Mouse (Mus musculus): ENCODE results near the gene Zfp260. TPM values are rescaled to one million over a fixed set of nuclear protein-coding genes. Genes with fewer than 3 reads are reported as not detected.
A peak's percentile ranks its signal among the peaks of the same experiment; 100 is the strongest.

The Zfp260 gene
- 30.6 and 36.4 TPM in 2 replicates for polyA plus RNA-seq (2012; rRNA removed)

GRCm38 (mm10) chr7:30094646-30095429, at the start of gene Zfp260:
Gene Zfp260, plus strand, starts transcription at chr7:30094777.
- peak; percentile 89 for DNase-seq
- Histone ChIP-seq H3K27me3 (ENCODE audit: control insufficient read depth, insufficient read depth, low read length) (no peaks in the 10 kb centered on the region), H3K36me3 (ENCODE audit: control insufficient read depth, insufficient read depth, low read length) (no peaks in the 10 kb centered on the region), H3K27ac (ENCODE audit: control insufficient read depth, insufficient read depth, low read length) (peak within 1 kb of the TSS; percentile 90), H3K4me3 (ENCODE audit: control insufficient read depth, insufficient read depth, low read length) (peak within 1 kb of the TSS; percentile 94), H3K4me1 (replicated peaks; ENCODE audit: control insufficient read depth, insufficient read depth, low read length) (peaks cover 22% of the 10 kb centered on the region)
- WGBS, result under 1% methylated on average over 26 of the region's 26 CpGs
- TF ChIP-seq CTCF (IDR thresholded peaks at IDR 0.05; ENCODE audit: borderline replicate concordance, control insufficient read depth, extremely low read depth, insufficient read depth, low read length, poor library complexity) (peak; percentile 56; the same call in 1 of the 2 replicates), POLR2A (IDR thresholded peaks at IDR 0.05; ENCODE audit: control insufficient read depth, extremely low read depth, insufficient read depth, low read length, poor library complexity) (peak; percentile 69)

DNA sequence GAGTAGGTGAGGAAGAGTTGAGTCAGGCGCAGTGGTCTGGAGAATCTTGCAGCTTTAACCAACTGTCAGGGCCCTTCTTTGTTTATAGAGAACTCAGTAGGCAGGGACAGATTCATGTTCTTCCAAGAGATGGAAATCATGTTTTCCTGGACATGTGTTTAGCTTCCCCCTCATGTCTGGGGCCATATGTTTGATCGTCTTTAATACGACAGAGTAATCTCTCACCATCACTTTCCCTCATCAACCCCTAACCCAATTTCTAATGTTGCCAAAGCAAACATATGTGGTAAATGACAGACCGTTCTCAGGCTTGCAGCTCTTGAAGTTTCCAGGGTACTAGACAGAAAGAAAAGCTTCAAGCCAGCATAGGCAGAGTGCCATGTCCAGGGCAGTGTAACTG, 46.5 kb upstream of the Zfp260 start:
- H3K4me1 ChIP-seq (replicated peaks; ENCODE audit: control insufficient read depth, insufficient read depth, low read length), result peaks cover 5% of the 10 kb centered on the region; the same call in 1 of the 2 replicates
- no peaks in the 10 kb centered on the region for H3K36me3 ChIP-seq (ENCODE audit: control insufficient read depth, insufficient read depth, low read length)
- WGBS, result 98% methylated on average over 4 of the region's 4 CpGs
- no peak for DNase-seq
- H3K27me3 ChIP-seq (ENCODE audit: control insufficient read depth, insufficient read depth, low read length), result no peaks in the 10 kb centered on the region
- no peak for TF ChIP-seq CTCF (IDR thresholded peaks at IDR 0.05; ENCODE audit: borderline replicate concordance, control insufficient read depth, extremely low read depth, insufficient read depth, low read length, poor library complexity)
- no peak for TF ChIP-seq POLR2A (IDR thresholded peaks at IDR 0.05; ENCODE audit: control insufficient read depth, extremely low read depth, insufficient read depth, low read length, poor library complexity)
- H3K4me3 ChIP-seq (ENCODE audit: control insufficient read depth, insufficient read depth, low read length), result no peak overlapping the region
- no peak overlapping the region for H3K27ac ChIP-seq (ENCODE audit: control insufficient read depth, insufficient read depth, low read length)

DNA sequence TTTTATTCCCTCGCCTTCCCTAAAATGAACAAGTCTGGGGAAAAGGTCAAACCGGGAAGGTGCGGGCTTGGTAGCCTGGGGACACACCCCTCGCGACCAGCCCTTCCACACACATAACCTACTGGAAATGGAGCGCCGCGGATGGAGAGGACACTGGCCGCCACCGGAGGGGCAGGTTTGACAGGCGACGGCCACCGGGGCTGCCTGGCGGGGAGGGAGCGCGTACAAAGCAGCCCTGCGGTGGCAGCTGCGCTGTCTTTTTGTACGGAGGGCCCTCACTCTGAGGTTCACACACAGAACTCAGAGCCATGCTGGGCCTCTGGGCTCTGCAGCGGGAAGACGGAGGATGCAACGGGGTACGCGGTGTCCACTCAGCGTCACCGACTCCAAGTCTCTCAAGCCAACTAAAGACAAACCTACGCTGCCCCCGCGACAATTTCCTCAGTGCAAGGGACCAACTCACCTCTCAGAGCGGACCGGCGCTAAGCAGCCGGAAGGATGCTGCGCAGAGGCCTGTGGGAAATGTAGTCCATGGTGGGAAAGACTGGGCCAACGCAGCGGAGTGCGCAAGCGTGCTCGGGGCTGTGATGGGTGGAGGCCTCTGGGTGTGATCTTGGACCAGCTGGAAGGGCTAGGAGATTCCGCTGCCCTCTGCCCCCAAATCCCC, 43.6 kb upstream of the Zfp260 start, which contains the start of gene Zfp14:
TSS of gene Zfp14 (minus strand) at position 499 of the 667 bp plus-strand sequence.
- TF ChIP-seq CTCF (IDR thresholded peaks at IDR 0.05; ENCODE audit: borderline replicate concordance, control insufficient read depth, extremely low read depth, insufficient read depth, low read length, poor library complexity), result peak; percentile 42; the same call in 1 of the 2 replicates
- TF ChIP-seq POLR2A (IDR thresholded peaks at IDR 0.05; ENCODE audit: control insufficient read depth, extremely low read depth, insufficient read depth, low read length, poor library complexity), result peak; percentile 61; the same call in 1 of the 2 replicates
- Histone ChIP-seq H3K27ac (ENCODE audit: control insufficient read depth, insufficient read depth, low read length) (peak within 1 kb of the TSS; percentile 43), H3K4me1 (replicated peaks; ENCODE audit: control insufficient read depth, insufficient read depth, low read length) (0 out of 2 replicates have a peak, but pooled peaks cover 3% of the 10 kb centered on the region), H3K27me3 (ENCODE audit: control insufficient read depth, insufficient read depth, low read length) (no peaks in the 10 kb centered on the region), H3K36me3 (ENCODE audit: control insufficient read depth, insufficient read depth, low read length) (no peaks in the 10 kb centered on the region), H3K4me3 (ENCODE audit: control insufficient read depth, insufficient read depth, low read length) (peak within 1 kb of the TSS; percentile 77)
- 1% methylated on average over 40 of the region's 40 CpGs for WGBS
- DNase-seq, result peak; percentile 94

- DNase-seq, result no peak
- H3K4me3 ChIP-seq (ENCODE audit: control insufficient read depth, insufficient read depth, low read length), result no peak overlapping the region
- H3K36me3 ChIP-seq (ENCODE audit: control insufficient read depth, insufficient read depth, low read length), result peaks cover 9% of the 10 kb centered on the region
- H3K27me3 ChIP-seq (ENCODE audit: control insufficient read depth, insufficient read depth, low read length), result no peaks in the 10 kb centered on the region
- 35% methylated on average over 3 of the region's 3 CpGs for WGBS
- TF ChIP-seq POLR2A (IDR thresholded peaks at IDR 0.05; ENCODE audit: control insufficient read depth, extremely low read depth, insufficient read depth, low read length, poor library complexity) (no peak), CTCF (IDR thresholded peaks at IDR 0.05; ENCODE audit: borderline replicate concordance, control insufficient read depth, extremely low read depth, insufficient read depth, low read length, poor library complexity) (no peak)
- H3K27ac ChIP-seq (ENCODE audit: control insufficient read depth, insufficient read depth, low read length), result no peak overlapping the region
- H3K4me1 ChIP-seq (replicated peaks; ENCODE audit: control insufficient read depth, insufficient read depth, low read length), result 0 out of 2 replicates have a peak, but pooled peaks cover 3% of the 10 kb centered on the region
These were observed 41.0 kb upstream of the Zfp260 start for GRCm38 (mm10) chr7:30053591-30053990.

DNA sequence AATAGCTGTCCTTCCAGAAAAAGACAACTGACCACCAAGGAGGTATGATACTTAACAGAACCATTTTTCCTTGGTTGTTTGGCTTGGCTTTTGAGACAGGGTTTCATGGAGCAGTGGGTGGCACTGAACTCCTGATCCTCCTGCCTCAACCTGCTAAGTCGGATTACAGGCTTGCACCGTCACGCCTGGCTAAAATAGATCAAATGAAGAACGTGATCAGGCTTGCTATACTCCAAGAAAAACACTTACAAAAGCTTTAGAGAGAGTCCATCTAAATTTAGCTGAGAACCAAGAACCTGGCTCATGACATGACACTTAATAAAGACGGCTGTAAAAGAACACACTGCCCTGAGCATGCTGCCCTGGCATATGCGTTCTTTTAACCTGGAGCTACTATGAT, 34.2 kb upstream of the Zfp260 start:
- Histone ChIP-seq H3K36me3 (ENCODE audit: control insufficient read depth, insufficient read depth, low read length) (peaks cover 19% of the 10 kb centered on the region), H3K27me3 (ENCODE audit: control insufficient read depth, insufficient read depth, low read length) (no peaks in the 10 kb centered on the region), H3K4me3 (ENCODE audit: control insufficient read depth, insufficient read depth, low read length) (no peak overlapping the region), H3K4me1 (replicated peaks; ENCODE audit: control insufficient read depth, insufficient read depth, low read length) (no peaks in the 10 kb centered on the region), H3K27ac (ENCODE audit: control insufficient read depth, insufficient read depth, low read length) (no peak overlapping the region)
- TF ChIP-seq CTCF (IDR thresholded peaks at IDR 0.05; ENCODE audit: borderline replicate concordance, control insufficient read depth, extremely low read depth, insufficient read depth, low read length, poor library complexity), result no peak
- 94% methylated on average over 6 of the region's 6 CpGs for WGBS
- no peak for DNase-seq

GRCm38 (mm10) chr7:30062478-30062877, 32.1 kb upstream of the Zfp260 start:
- Histone ChIP-seq H3K27ac (ENCODE audit: control insufficient read depth, insufficient read depth, low read length) (no peak overlapping the region), H3K4me1 (replicated peaks; ENCODE audit: control insufficient read depth, insufficient read depth, low read length) (no peaks in the 10 kb centered on the region), H3K27me3 (ENCODE audit: control insufficient read depth, insufficient read depth, low read length) (no peaks in the 10 kb centered on the region), H3K4me3 (ENCODE audit: control insufficient read depth, insufficient read depth, low read length) (no peak overlapping the region), H3K36me3 (ENCODE audit: control insufficient read depth, insufficient read depth, low read length) (peaks cover 16% of the 10 kb centered on the region)
- DNase-seq, result peak; percentile 24
- 97% methylated on average over 5 of the region's 5 CpGs for WGBS
- TF ChIP-seq CTCF (IDR thresholded peaks at IDR 0.05; ENCODE audit: borderline replicate concordance, control insufficient read depth, extremely low read depth, insufficient read depth, low read length, poor library complexity) (no peak), POLR2A (IDR thresholded peaks at IDR 0.05; ENCODE audit: control insufficient read depth, extremely low read depth, insufficient read depth, low read length, poor library complexity) (no peak)
